Mouse (Mus musculus): ENCODE data around the gene Phf2. TPM values are rescaled to one million over a fixed set of nuclear protein-coding genes. Genes with fewer than 3 reads are reported as not detected.

Gene Phf2
- polyA plus RNA-seq, 1 experiment from 2014 or later, result 10.2 TPM

- 25% methylated on average over 3 of the region's 3 CpGs for WGBS
- Histone ChIP-seq H3K4me3 (replicated peaks; ENCODE audit: low read length) (no peak overlapping the region), H3K4me1 (replicated peaks; ENCODE audit: control insufficient read depth, insufficient read depth, low read length) (peaks cover 26% of the 10 kb centered on the region), H3K9me3 (ENCODE audit: control insufficient read depth, low read length) (no peaks in the 10 kb centered on the region), H3K27me3 (replicated peaks; ENCODE audit: control insufficient read depth, insufficient read depth, low read length) (no peaks in the 10 kb centered on the region), H3K27ac (ENCODE audit: low read length) (no peak overlapping the region), H3K4me2 (ENCODE audit: low read length) (no peak overlapping the region), H3K9ac (replicated peaks; ENCODE audit: low read depth, low read length) (no peak overlapping the region), H3K36me3 (ENCODE audit: control insufficient read depth, insufficient read depth) (no peaks in the 10 kb centered on the region)
- ATAC-seq, result 0 out of 2 replicates have a peak, but pooled peaks have one; percentile 43
These were observed 21.8 kb downstream of the Phf2 start for GRCm38 (mm10) chr13:48849155-48849554.

- ATAC-seq, result no peak
- Histone ChIP-seq H3K9me3 (ENCODE audit: control insufficient read depth, low read length) (no peaks in the 10 kb centered on the region), H3K27ac (ENCODE audit: low read length) (no peak overlapping the region)
These were observed 25.6 kb downstream of the Phf2 start for GRCm38 (mm10) chr13:48845308-48845707.

GRCm38 (mm10) chr13:48843530-48843929 lies 27.4 kb downstream of the Phf2 start:
- 83% methylated on average over 1 of the region's 1 CpGs for WGBS
- Histone ChIP-seq H3K27me3 (replicated peaks; ENCODE audit: control insufficient read depth, insufficient read depth, low read length) (no peaks in the 10 kb centered on the region), H3K4me1 (replicated peaks; ENCODE audit: control insufficient read depth, insufficient read depth, low read length) (0 out of 2 replicates have a peak, but pooled peaks cover 4% of the 10 kb centered on the region), H3K36me3 (ENCODE audit: control insufficient read depth, insufficient read depth) (no peaks in the 10 kb centered on the region), H3K9ac (replicated peaks; ENCODE audit: low read depth, low read length) (no peak overlapping the region), H3K4me3 (replicated peaks; ENCODE audit: low read length) (no peak overlapping the region), H3K27ac (ENCODE audit: low read length) (no peak overlapping the region), H3K4me2 (ENCODE audit: low read length) (no peak overlapping the region), H3K9me3 (ENCODE audit: control insufficient read depth, low read length) (no peaks in the 10 kb centered on the region)
- no peak for ATAC-seq

More at GRCm38 (mm10) chr13:48845308-48845707, 25.6 kb downstream of the Phf2 start:
- Histone ChIP-seq H3K4me2 (ENCODE audit: low read length) (no peak overlapping the region), H3K4me3 (replicated peaks; ENCODE audit: low read length) (no peak overlapping the region), H3K4me1 (replicated peaks; ENCODE audit: control insufficient read depth, insufficient read depth, low read length) (peaks cover 16% of the 10 kb centered on the region), H3K36me3 (ENCODE audit: control insufficient read depth, insufficient read depth) (no peaks in the 10 kb centered on the region), H3K27me3 (replicated peaks; ENCODE audit: control insufficient read depth, insufficient read depth, low read length) (no peaks in the 10 kb centered on the region), H3K9ac (replicated peaks; ENCODE audit: low read depth, low read length) (no peak overlapping the region)
- 86% methylated on average over 4 of the region's 4 CpGs for WGBS

- H3K4me1 ChIP-seq (replicated peaks; ENCODE audit: control insufficient read depth, insufficient read depth, low read length), result 0 out of 2 replicates have a peak, but pooled peaks cover 2% of the 10 kb centered on the region
- no peak overlapping the region for H3K4me3 ChIP-seq (replicated peaks; ENCODE audit: low read length)
- WGBS, result 70% methylated on average over 5 of the region's 5 CpGs
- no peak overlapping the region for H3K9ac ChIP-seq (replicated peaks; ENCODE audit: low read depth, low read length)
- H3K27ac ChIP-seq (ENCODE audit: low read length), result no peak overlapping the region
- no peaks in the 10 kb centered on the region for H3K36me3 ChIP-seq (ENCODE audit: control insufficient read depth, insufficient read depth)
- H3K4me2 ChIP-seq (ENCODE audit: low read length), result no peak overlapping the region
- no peak for ATAC-seq
- H3K9me3 ChIP-seq (ENCODE audit: control insufficient read depth, low read length), result no peaks in the 10 kb centered on the region
- no peaks in the 10 kb centered on the region for H3K27me3 ChIP-seq (replicated peaks; ENCODE audit: control insufficient read depth, insufficient read depth, low read length)
These were observed 28.9 kb downstream of the Phf2 start for GRCm38 (mm10) chr13:48841905-48842592.

GRCm38 (mm10) chr13:48838284-48838683 lies 32.6 kb downstream of the Phf2 start:
- WGBS, result 90% methylated on average over 2 of the region's 2 CpGs
- H3K9ac ChIP-seq (replicated peaks; ENCODE audit: low read depth, low read length), result no peak overlapping the region

GRCm38 (mm10) chr13:48837537-48837936 lies 33.4 kb downstream of the Phf2 start:
- Histone ChIP-seq H3K4me3 (replicated peaks; ENCODE audit: low read length) (no peak overlapping the region), H3K9ac (replicated peaks; ENCODE audit: low read depth, low read length) (no peak overlapping the region), H3K4me2 (ENCODE audit: low read length) (no peak overlapping the region), H3K36me3 (ENCODE audit: control insufficient read depth, insufficient read depth) (no peaks in the 10 kb centered on the region), H3K4me1 (replicated peaks; ENCODE audit: control insufficient read depth, insufficient read depth, low read length) (0 out of 2 replicates have a peak, but pooled peaks cover 2% of the 10 kb centered on the region), H3K27me3 (replicated peaks; ENCODE audit: control insufficient read depth, insufficient read depth, low read length) (no peaks in the 10 kb centered on the region), H3K9me3 (ENCODE audit: control insufficient read depth, low read length) (no peaks in the 10 kb centered on the region), H3K27ac (ENCODE audit: low read length) (no peak overlapping the region)
- WGBS, result 90% methylated on average over 6 of the region's 6 CpGs
- ATAC-seq, result no peak

More at GRCm38 (mm10) chr13:48838284-48838683, 32.6 kb downstream of the Phf2 start:
- Histone ChIP-seq H3K9me3 (ENCODE audit: control insufficient read depth, low read length) (no peaks in the 10 kb centered on the region), H3K27ac (ENCODE audit: low read length) (no peak overlapping the region), H3K27me3 (replicated peaks; ENCODE audit: control insufficient read depth, insufficient read depth, low read length) (no peaks in the 10 kb centered on the region), H3K4me3 (replicated peaks; ENCODE audit: low read length) (no peak overlapping the region), H3K36me3 (ENCODE audit: control insufficient read depth, insufficient read depth) (no peaks in the 10 kb centered on the region), H3K4me2 (ENCODE audit: low read length) (no peak overlapping the region), H3K4me1 (replicated peaks; ENCODE audit: control insufficient read depth, insufficient read depth, low read length) (0 out of 2 replicates have a peak, but pooled peaks cover 2% of the 10 kb centered on the region)
- no peak for ATAC-seq

GRCm38 (mm10) chr13:48830528-48831250 lies 40.2 kb downstream of the Phf2 start:
- H3K9me3 ChIP-seq (ENCODE audit: control insufficient read depth, low read length), result no peaks in the 10 kb centered on the region
- no peak overlapping the region for H3K4me2 ChIP-seq (ENCODE audit: low read length)
- H3K27me3 ChIP-seq (replicated peaks; ENCODE audit: control insufficient read depth, insufficient read depth, low read length), result no peaks in the 10 kb centered on the region
- peak; percentile 83 for ATAC-seq
- WGBS, result 48% methylated on average over 14 of the region's 14 CpGs
- H3K36me3 ChIP-seq (ENCODE audit: control insufficient read depth, insufficient read depth), result peaks cover 17% of the 10 kb centered on the region
- H3K27ac ChIP-seq (ENCODE audit: low read length), result peak overlapping the region; percentile 72
- no peak overlapping the region for H3K4me3 ChIP-seq (replicated peaks; ENCODE audit: low read length)
- H3K9ac ChIP-seq (replicated peaks; ENCODE audit: low read depth, low read length), result no peak overlapping the region
- H3K4me1 ChIP-seq (replicated peaks; ENCODE audit: control insufficient read depth, insufficient read depth, low read length), result peaks cover 21% of the 10 kb centered on the region

GRCm38 (mm10) chr13:48829780-48830179 lies 41.1 kb downstream of the Phf2 start:
- peak overlapping the region; percentile 72; the same call in 1 of the 2 replicates for H3K27ac ChIP-seq (ENCODE audit: low read length)
- H3K9me3 ChIP-seq (ENCODE audit: control insufficient read depth, low read length), result no peaks in the 10 kb centered on the region
- H3K4me1 ChIP-seq (replicated peaks; ENCODE audit: control insufficient read depth, insufficient read depth, low read length), result peaks cover 21% of the 10 kb centered on the region
- no peak overlapping the region for H3K4me2 ChIP-seq (ENCODE audit: low read length)
- H3K36me3 ChIP-seq (ENCODE audit: control insufficient read depth, insufficient read depth), result peaks cover 21% of the 10 kb centered on the region
- peak; percentile 52; the same call in 1 of the 2 replicates for ATAC-seq
- no peak overlapping the region for H3K9ac ChIP-seq (replicated peaks; ENCODE audit: low read depth, low read length)
- H3K27me3 ChIP-seq (replicated peaks; ENCODE audit: control insufficient read depth, insufficient read depth, low read length), result no peaks in the 10 kb centered on the region
- WGBS, result 65% methylated on average over 4 of the region's 4 CpGs
- no peak overlapping the region for H3K4me3 ChIP-seq (replicated peaks; ENCODE audit: low read length)

GRCm38 (mm10) chr13:48822871-48823270 lies 48.0 kb downstream of the Phf2 start:
- H3K27ac ChIP-seq (ENCODE audit: low read length), result no peak overlapping the region
- no peaks in the 10 kb centered on the region for H3K27me3 ChIP-seq (replicated peaks; ENCODE audit: control insufficient read depth, insufficient read depth, low read length)
- no peaks in the 10 kb centered on the region for H3K4me1 ChIP-seq (replicated peaks; ENCODE audit: control insufficient read depth, insufficient read depth, low read length)
- H3K9ac ChIP-seq (replicated peaks; ENCODE audit: low read depth, low read length), result no peak overlapping the region
- WGBS, result 97% methylated on average over 9 of the region's 9 CpGs
- no peak for ATAC-seq
- H3K4me2 ChIP-seq (ENCODE audit: low read length), result no peak overlapping the region
- H3K9me3 ChIP-seq (ENCODE audit: control insufficient read depth, low read length), result no peaks in the 10 kb centered on the region
- H3K4me3 ChIP-seq (replicated peaks; ENCODE audit: low read length), result no peak overlapping the region
- H3K36me3 ChIP-seq (ENCODE audit: control insufficient read depth, insufficient read depth), result peaks cover 42% of the 10 kb centered on the region

All from forebrain, embryonic 16.5 days (tissue).